8 mouse cellular contexts compared by ENCODE assay signal in the genomic region with DNA sequence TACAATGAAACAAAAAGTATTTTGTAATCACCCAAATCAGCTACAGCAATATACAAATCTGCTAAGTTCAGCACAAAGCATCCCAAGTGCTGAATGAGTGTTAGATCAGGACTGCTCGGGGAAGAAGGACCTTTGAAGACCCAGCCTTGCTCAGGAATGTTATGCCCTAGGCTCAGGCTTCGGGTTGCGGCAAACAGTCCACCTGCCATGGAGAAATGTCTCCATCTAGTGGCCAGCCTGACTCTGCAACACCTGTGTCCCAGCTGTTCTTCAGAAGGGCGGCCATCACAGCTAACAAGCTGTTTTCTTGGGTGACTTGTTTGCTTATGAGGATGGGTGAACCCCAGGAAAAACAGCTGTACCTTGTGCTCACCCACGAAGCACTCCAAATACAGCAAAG.
DNase-seq lines count a peak whose midpoint lies in the region; ATAC-seq lines count a peak whose summit lies in the region.

No protein-coding gene starts in this region.

- no peaks in the 10 kb centered on the region for H3K27me3 ChIP-seq in hindbrain, embryonic 15.5 days

- ATAC-seq in hindbrain, embryonic 15.5 days (ENCODE audit: low FRiP score, low read depth), result peak; percentile 88
- ATAC-seq in megakaryocyte, adult 5-6 weeks (ENCODE audit: poor library complexity, severe bottlenecking), result peak; percentile 96

- H3K4me3 ChIP-seq in hindbrain, embryonic 15.5 days, result no peak overlapping the region

- H3K27ac ChIP-seq in hindbrain, embryonic 15.5 days (replicated peaks), result no peak overlapping the region

- H3K9me3 ChIP-seq in hindbrain, embryonic 15.5 days, result no peaks in the 10 kb centered on the region

- H3K4me1 ChIP-seq in hindbrain, embryonic 15.5 days (replicated peaks), result peaks cover 11% of the 10 kb centered on the region

- peak; percentile 92 for DNase-seq in NIH3T3 (ENCODE audit: low read depth)
- peak; percentile 91 to 93 for DNase-seq in cerebellum, postnatal 10 days
- peak; percentile 72 to 82 for DNase-seq in frontal cortex, postnatal 36 days (ENCODE audit: low spot score in 2 of 2)
- DNase-seq in layer of hippocampus, postnatal 36 days, result peak; percentile 76 to 78
- DNase-seq in right cerebral cortex, adult 18-20 months, result peak; percentile 75
- peak; percentile 45 to 60 for DNase-seq in urinary bladder, adult 18-20 months (ENCODE audit: low spot score in 2 of 2)

- no peaks in the 10 kb centered on the region for H3K36me3 ChIP-seq in hindbrain, embryonic 15.5 days

- no peak overlapping the region for H3K9ac ChIP-seq in hindbrain, embryonic 15.5 days

- 2% methylated on average over 5 of the region's 5 CpGs for WGBS in hindbrain, embryonic 15.5 days

- H3K4me2 ChIP-seq in hindbrain, embryonic 15.5 days, result no peak overlapping the region
